Mouse (Mus musculus) heart, embryonic 12.5 days (tissue): ENCODE measurements around the gene Bod1. TPM values are rescaled to one million over a fixed set of nuclear protein-coding genes. Genes with fewer than 3 reads are reported as not detected.
A peak's percentile ranks its signal among the peaks of the same experiment; 100 is the strongest.

Experiments
- ATAC-seq: fragments of 200-750 bp; cut with Nextera tagmentation; 2 replicates; pipeline ENCODE4 v1.8.0; 2017; ENCODE audit warnings: moderate TSS enrichment, moderate library complexity; ENCODE audit not compliant: insufficient number of reproducible peaks, low FRiP score
- H3K27ac ChIP-seq: fragments of 300-500 bp; sonication (generic); 2 replicates; pipeline ENCODE4 v1.5.1; 2016; ENCODE audit warnings: mild to moderate bottlenecking, moderate library complexity; ENCODE audit not compliant: poor library complexity, severe bottlenecking
- H3K27me3 ChIP-seq: fragments of 300-500 bp; sonication (generic); replicated peaks from 2 replicates; pipeline ENCODE4 v1.6.1; 2016; ENCODE audit warnings: mild to moderate bottlenecking, moderate library complexity
- H3K36me3 ChIP-seq: fragments of 300-500 bp; sonication (generic); 2 replicates; pipeline ENCODE4 v1.6.1; 2016; ENCODE audit warnings: mild to moderate bottlenecking, moderate library complexity
- H3K4me1 ChIP-seq: fragments of 300-500 bp; sonication (generic); replicated peaks from 2 replicates; pipeline ENCODE4 v1.6.1; 2016; ENCODE audit warnings: mild to moderate bottlenecking
- H3K4me2 ChIP-seq: fragments of 300-500 bp; sonication (generic); 2 replicates; pipeline ENCODE4 v1.6.1; 2016; ENCODE audit warnings: mild to moderate bottlenecking, moderate library complexity
- H3K4me3 ChIP-seq: fragments of 300-500 bp; sonication (generic); 2 replicates; pipeline ENCODE4 v1.5.1; 2016; ENCODE audit warnings: mild to moderate bottlenecking
- H3K9ac ChIP-seq: fragments of 300-500 bp; sonication (generic); 2 replicates; pipeline ENCODE4 v1.6.1; 2016; ENCODE audit warnings: mild to moderate bottlenecking, moderate library complexity
- H3K9me3 ChIP-seq: fragments of 300-500 bp; sonication (generic); replicated peaks from 2 replicates; pipeline ENCODE4 v1.6.1; 2016; ENCODE audit warnings: mild to moderate bottlenecking, moderate library complexity
- WGBS: fragments of 180-500 bp; shearing (Covaris S2); methylation state at CpG from one replicate; pipeline ENCODE4 v1.1.7; 2016; 5-methylcytosine and 5-hydroxymethylcytosine counted together
- polyA plus RNA-seq: library from polyadenylated mRNA; unstranded; fragments of >200 nt; fragmentation: Nextera tagmentation; extraction: Ambion mirVana; gene quantifications from 2 replicates; pipeline ENCODE4 v1.2.1, GENCODE M21; 2016

Bod1 gene
- polyA plus RNA-seq, 1 experiment from 2014 or later = 79.8 TPM

- 0 out of 2 replicates have a peak, but pooled peaks cover 2% of the 10 kb centered on the region for H3K27me3 ChIP-seq
- no peak overlapping the region for H3K4me2 ChIP-seq
- no peak for ATAC-seq
- H3K36me3 ChIP-seq = no peaks in the 10 kb centered on the region
- H3K4me1 ChIP-seq = no peaks in the 10 kb centered on the region
- no peak overlapping the region for H3K4me3 ChIP-seq
- 59% methylated on average over 5 of the region's 5 CpGs for WGBS
- 0 out of 2 replicates have a peak, but pooled peaks cover 3% of the 10 kb centered on the region for H3K9me3 ChIP-seq
- no peak overlapping the region for H3K9ac ChIP-seq
- no peak overlapping the region for H3K27ac ChIP-seq
Observed at GRCm38 (mm10) chr11:31640187-31640586, 31.5 kb downstream of the Bod1 start.

GRCm38 (mm10) chr11:31637788-31638373 is 33.8 kb downstream of the Bod1 start:
- no peak overlapping the region; the same call in 1 of the 2 replicates for H3K4me2 ChIP-seq
- no peak overlapping the region for H3K4me3 ChIP-seq
- H3K36me3 ChIP-seq = no peaks in the 10 kb centered on the region
- H3K9me3 ChIP-seq = 0 out of 2 replicates have a peak, but pooled peaks cover under 1% of the 10 kb centered on the region
- H3K4me1 ChIP-seq = no peaks in the 10 kb centered on the region
- WGBS = 27% methylated on average over 10 of the region's 10 CpGs
- H3K27ac ChIP-seq = no peak overlapping the region
- H3K27me3 ChIP-seq = 0 out of 2 replicates have a peak, but pooled peaks cover 2% of the 10 kb centered on the region
- H3K9ac ChIP-seq = no peak overlapping the region
- ATAC-seq = peak; percentile 59; the same call in 1 of the 2 replicates

GRCm38 (mm10) chr11:31628700-31629099 is 43.0 kb downstream of the Bod1 start:
- Histone ChIP-seq H3K4me2 (no peak overlapping the region), H3K36me3 (no peaks in the 10 kb centered on the region), H3K4me3 (no peak overlapping the region), H3K9ac (no peak overlapping the region), H3K4me1 (no peaks in the 10 kb centered on the region), H3K9me3 (0 out of 2 replicates have a peak, but pooled peaks cover 2% of the 10 kb centered on the region), H3K27me3 (no peaks in the 10 kb centered on the region), H3K27ac (no peak overlapping the region)
- ATAC-seq = no peak
- WGBS = 84% methylated on average over 5 of the region's 5 CpGs

- Histone ChIP-seq H3K4me3 (no peak overlapping the region), H3K9me3 (no peaks in the 10 kb centered on the region), H3K27ac (no peak overlapping the region), H3K4me2 (no peak overlapping the region), H3K9ac (no peak overlapping the region), H3K36me3 (no peaks in the 10 kb centered on the region), H3K4me1 (no peaks in the 10 kb centered on the region; the same call in 1 of the 2 replicates), H3K27me3 (no peaks in the 10 kb centered on the region)
- no peak for ATAC-seq
- 47% methylated on average over 2 of the region's 2 CpGs for WGBS
Observed at GRCm38 (mm10) chr11:31620796-31621195, 50.9 kb downstream of the Bod1 start.

GRCm38 (mm10) chr11:31617797-31618196 is 53.9 kb downstream of the Bod1 start:
- WGBS = 44% methylated on average over 3 of the region's 3 CpGs
- Histone ChIP-seq H3K9me3 (no peaks in the 10 kb centered on the region), H3K4me2 (no peak overlapping the region), H3K9ac (no peak overlapping the region), H3K27ac (no peak overlapping the region), H3K27me3 (no peaks in the 10 kb centered on the region), H3K36me3 (no peaks in the 10 kb centered on the region), H3K4me1 (peaks cover 7% of the 10 kb centered on the region), H3K4me3 (no peak overlapping the region)
- no peak for ATAC-seq

- WGBS = 48% methylated on average over 3 of the region's 3 CpGs
- Histone ChIP-seq H3K27me3 (no peaks in the 10 kb centered on the region), H3K4me1 (peaks cover 7% of the 10 kb centered on the region), H3K4me2 (no peak overlapping the region), H3K27ac (no peak overlapping the region), H3K9me3 (no peaks in the 10 kb centered on the region), H3K4me3 (no peak overlapping the region), H3K36me3 (no peaks in the 10 kb centered on the region), H3K9ac (no peak overlapping the region)
- ATAC-seq = peak; percentile 58; the same call in 1 of the 2 replicates
Observed at GRCm38 (mm10) chr11:31617236-31617635, 54.4 kb downstream of the Bod1 start.

- no peaks in the 10 kb centered on the region for H3K36me3 ChIP-seq
- ATAC-seq = no peak
- H3K27me3 ChIP-seq = no peaks in the 10 kb centered on the region
- H3K9me3 ChIP-seq = no peaks in the 10 kb centered on the region
- 57% methylated on average over 4 of the region's 4 CpGs for WGBS
- no peak overlapping the region for H3K9ac ChIP-seq
- H3K4me3 ChIP-seq = no peak overlapping the region
- no peak overlapping the region for H3K4me2 ChIP-seq
- peaks cover 7% of the 10 kb centered on the region for H3K4me1 ChIP-seq
- H3K27ac ChIP-seq = no peak overlapping the region
Observed at GRCm38 (mm10) chr11:31616722-31617121, 55.0 kb downstream of the Bod1 start.

Other genes starting within 250 kb of the Bod1 start
- gene Cpeb4, start 200.3 kb upstream of the Bod1 start, polyA plus RNA-seq = 13.6 and 16.0 TPM in 2 replicates